Comparison of ENCODE assay signal across 13 mouse cellular contexts in the genomic region with DNA sequence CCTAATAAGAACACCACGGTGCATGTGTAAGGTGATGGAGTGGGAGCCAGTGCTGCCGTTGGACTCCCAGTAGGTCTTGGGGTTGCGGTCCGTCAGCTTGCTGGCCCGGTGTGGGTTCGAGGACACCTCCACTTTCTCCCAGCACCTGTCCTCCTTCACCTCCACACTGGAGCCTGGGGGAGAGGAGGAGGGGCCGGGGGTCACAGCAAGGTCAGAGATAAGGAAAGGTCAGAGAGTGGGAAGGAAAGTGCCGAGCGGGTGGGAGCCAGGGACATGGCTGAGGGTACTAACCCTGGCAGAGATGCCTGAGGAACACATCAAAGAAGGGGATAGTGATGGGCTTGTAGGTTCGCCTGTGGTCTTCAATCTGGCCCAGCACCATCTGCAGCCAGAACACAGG. TPM values are rescaled to one million over a fixed set of nuclear protein-coding genes. Genes with fewer than 3 reads are reported as not detected.
"Had no signal": no experiment of that assay in that cellular context is flagged by ENCODE, and none has a peak within 500 bp of the region (broad histone marks: within the 10 kb centered on the region; RNA-seq: fewer than 3 reads in every experiment).

No protein-coding gene starts in this region.

- H3K4me3 ChIP-seq: liver, embryonic 13.5 days; liver, embryonic 15.5 days; lung, embryonic 15.5 days; megakaryocyte, embryonic 14.5 days; midbrain, embryonic 13.5 days; neural tube, embryonic 12.5 days; stomach, embryonic 15.5 days had no signal

- H3K36me3 ChIP-seq: liver, embryonic 13.5 days; liver, embryonic 15.5 days; lung, embryonic 15.5 days; stomach, embryonic 15.5 days had no signal

- H3K9ac ChIP-seq: liver, embryonic 13.5 days; liver, embryonic 15.5 days; liver, postnatal 0 days; lung, embryonic 15.5 days; midbrain, embryonic 13.5 days; neural tube, embryonic 12.5 days; stomach, embryonic 15.5 days had no signal

- H3K4me1 ChIP-seq: liver, embryonic 13.5 days; liver, embryonic 15.5 days; midbrain, embryonic 13.5 days; neural tube, embryonic 12.5 days had no signal

- H3K4me2 ChIP-seq: liver, embryonic 13.5 days; liver, embryonic 15.5 days; lung, embryonic 15.5 days; midbrain, embryonic 11.5 days; midbrain, embryonic 13.5 days; neural tube, embryonic 12.5 days; stomach, embryonic 15.5 days had no signal

- H3K9me3 ChIP-seq: liver, embryonic 13.5 days; liver, embryonic 15.5 days; lung, embryonic 15.5 days; megakaryocyte, embryonic 14.5 days; midbrain, embryonic 13.5 days; neural tube, embryonic 12.5 days; stomach, embryonic 15.5 days had no signal

- H3K27ac ChIP-seq: liver, embryonic 13.5 days; liver, embryonic 15.5 days; lung, embryonic 15.5 days; macrophage; midbrain, embryonic 13.5 days; neural tube, embryonic 12.5 days; stomach, embryonic 15.5 days; stomach, postnatal 0 days had no signal

- H3K27me3 ChIP-seq: stomach, embryonic 15.5 days had no signal

RNA-seq across cellular contexts. Expression of a gene that starts 28.6 kb away (rescaled TPM):
- total RNA-seq: monocyte, adult 5-6 weeks; neutrophil, adult 5-6 weeks had no signal

RNA-seq across cellular contexts. Expression of a gene that starts 37.6 kb away (rescaled TPM):
- polyA plus RNA-seq: liver, postnatal 0 days; macrophage had no signal
